Mouse (Mus musculus): Measurements from ENCODE around the gene Dusp14.

The Dusp14 gene

DNA sequence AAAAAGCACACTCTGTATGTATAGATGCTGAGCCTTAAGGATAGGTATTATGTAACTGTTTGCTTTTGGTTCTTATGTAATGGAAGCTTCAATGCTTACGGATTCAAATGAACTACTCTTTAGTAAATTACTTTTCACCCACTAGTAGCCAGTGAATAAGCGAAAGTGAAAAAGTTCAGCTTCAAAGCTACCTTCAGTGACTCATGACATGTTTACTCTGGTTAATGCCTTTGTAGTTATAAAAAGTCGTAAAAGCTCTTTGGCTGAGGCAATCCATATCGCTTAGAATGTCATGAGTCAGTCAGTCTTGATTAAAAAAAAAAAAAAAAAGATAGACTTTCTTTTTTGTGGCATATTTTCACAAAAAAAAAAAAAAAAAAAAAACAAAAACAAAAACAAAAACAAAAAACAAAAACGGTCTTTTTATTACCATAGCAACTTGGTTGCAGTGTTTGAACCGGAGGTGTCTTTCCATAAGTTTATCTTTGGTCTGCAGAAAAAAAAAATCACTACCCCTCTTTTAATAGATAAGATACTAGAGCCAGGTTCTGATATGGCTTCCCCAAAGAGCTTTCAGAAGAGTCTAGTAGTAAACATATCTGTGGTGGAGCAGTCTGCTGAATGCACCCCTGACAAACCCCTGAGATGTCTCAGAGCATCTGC is 52.8 kb downstream of the Dusp14 start:
- no peak for DNase-seq (ENCODE audit: low spot score in 2 of 2)

GRCm38 (mm10) chr11:84013105-84013504 is 56.0 kb downstream of the Dusp14 start:
- no peak for DNase-seq (ENCODE audit: low spot score in 2 of 2)

DNA sequence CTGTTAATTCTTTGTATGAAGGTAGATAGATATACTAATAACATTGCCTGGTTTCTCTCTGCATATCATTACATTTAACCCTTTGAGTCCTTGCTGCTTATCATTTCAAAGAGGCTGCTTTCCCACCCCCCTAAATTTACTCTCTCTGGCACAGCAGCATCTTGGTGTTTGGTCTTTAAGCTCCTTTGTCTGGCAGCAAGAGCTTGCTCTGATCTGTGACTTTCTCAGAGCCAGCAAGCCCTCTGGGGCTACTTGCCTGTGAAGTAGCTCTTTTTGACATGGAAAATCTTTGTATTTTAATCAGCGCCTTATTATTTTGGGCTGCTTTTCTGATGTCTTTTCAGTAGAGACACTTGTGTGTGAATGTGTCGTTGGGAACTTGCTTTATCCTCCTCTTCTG is 57.5 kb downstream of the Dusp14 start:
- no peak for DNase-seq (ENCODE audit: low spot score in 2 of 2)

DNA sequence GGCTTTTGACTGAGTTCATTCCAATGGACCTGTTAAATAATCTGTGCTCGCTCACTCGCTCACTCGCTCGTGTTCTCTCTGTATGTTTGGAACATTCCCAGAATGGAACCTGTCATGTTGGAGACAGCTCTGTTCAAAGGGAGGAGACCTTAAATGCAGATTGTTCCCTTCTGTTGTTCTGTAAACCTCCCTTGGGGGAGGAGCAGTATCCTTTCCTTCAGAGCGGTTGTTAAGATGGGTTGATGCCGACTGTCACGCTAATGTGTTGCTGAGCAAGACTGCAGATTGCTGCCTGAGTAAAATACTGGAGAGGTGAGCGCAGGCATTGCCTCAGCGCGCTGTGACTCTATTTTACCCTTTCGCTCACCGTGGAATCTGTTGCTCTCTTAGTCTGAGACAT is 58.0 kb downstream of the Dusp14 start:
- no peak for DNase-seq (ENCODE audit: low spot score in 2 of 2)

- no peak for DNase-seq (ENCODE audit: low spot score in 2 of 2)
Measured at GRCm38 (mm10) chr11:84010411-84010810, 58.6 kb downstream of the Dusp14 start.

DNA sequence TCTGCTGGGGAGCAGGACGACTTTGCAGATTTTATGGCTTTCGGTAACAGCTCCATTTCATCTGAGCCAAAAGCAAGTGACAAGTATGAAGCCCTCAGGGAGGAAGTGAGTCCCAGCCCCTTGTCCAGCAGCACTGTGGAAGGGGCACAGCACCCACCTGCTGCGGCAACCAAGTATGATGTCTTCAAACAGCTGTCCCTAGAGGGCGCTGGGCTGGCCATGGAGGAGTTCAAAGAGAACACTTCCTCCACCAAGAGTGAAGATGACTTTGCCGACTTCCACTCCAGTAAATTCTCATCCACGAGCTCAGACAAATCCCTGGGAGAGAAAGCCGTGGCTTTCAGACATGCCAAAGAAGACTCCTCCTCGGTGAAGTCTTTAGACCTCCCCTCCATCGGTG is 60.1 kb downstream of the Dusp14 start:
- DNase-seq (ENCODE audit: low spot score in 2 of 2) = no peak

- no peak for DNase-seq (ENCODE audit: low spot score in 2 of 2)
Measured at GRCm38 (mm10) chr11:84003986-84004385, 65.1 kb downstream of the Dusp14 start.

DNA sequence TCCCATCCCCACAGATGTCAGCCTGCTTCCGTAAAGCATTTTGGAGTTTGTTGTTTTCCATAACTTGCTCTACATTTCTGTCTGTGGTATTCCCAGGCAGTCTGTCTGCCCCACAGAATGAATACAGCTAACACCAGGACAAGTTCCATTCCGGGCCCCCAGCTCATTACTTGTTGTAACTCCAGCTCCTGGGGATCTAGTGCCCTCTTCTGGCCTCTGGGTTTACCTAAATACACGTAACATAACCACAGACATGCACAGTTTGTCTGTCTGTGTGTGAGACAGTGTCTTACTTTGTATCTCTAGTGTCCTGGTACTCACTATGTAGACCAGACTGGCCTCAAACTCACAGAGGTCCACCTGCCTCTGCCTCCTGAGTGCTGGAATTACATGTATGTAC is 67.8 kb downstream of the Dusp14 start:
- DNase-seq (ENCODE audit: low spot score in 2 of 2) = no peak

DNA sequence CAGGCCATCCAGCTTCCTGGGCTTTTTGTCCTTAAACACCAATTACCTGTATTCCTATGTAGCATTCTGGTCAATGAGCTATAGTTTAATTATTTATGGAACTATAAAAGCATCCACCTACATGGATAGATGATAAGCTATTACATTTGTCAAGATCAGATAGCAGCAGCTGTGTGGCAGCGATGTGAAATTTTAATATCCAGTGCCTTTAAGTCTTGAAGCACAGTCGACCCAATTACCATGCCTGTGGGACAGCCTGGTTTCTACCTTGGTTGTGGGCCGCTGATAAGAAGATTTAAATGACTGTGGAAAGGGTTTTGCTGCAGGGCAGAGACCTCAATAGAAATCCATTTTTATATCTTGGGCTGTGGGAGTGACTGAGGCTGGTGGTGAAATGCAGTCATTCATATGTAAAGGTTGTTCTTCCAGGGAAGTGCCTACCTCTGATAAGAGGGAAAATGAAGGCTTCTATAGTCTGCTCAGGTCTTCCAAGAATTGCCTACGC is 69.6 kb downstream of the Dusp14 start:
- no peak for DNase-seq (ENCODE audit: low spot score in 2 of 2)

DNA sequence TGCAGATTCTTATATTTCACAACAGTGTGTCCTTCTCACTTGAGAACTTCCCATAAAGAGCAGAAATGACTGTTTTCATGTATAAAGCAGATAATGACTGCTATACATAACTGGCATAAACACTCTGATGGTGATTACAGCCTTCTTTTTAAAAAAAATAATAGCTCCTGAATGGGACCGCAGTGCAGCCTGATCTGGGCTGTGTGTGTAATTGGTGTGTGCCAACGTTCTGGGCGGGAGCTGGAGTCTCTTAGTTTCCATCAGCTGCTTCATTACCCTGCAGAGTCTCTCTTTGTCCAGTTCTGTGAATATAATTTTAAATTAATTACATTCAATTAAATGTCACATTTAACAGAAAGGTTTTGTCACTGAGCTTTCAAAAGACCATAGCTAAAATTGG is 70.1 kb downstream of the Dusp14 start:
- no peak for DNase-seq (ENCODE audit: low spot score in 2 of 2)
